Mouse (Mus musculus): Measurements from ENCODE around the gene Dnah7a.
"Not testable (repeated sequence)": the region's sequence is repeated elsewhere in the genome, so short reads cannot be mapped to it uniquely, and the experiment has no call there.

Gene Dnah7a

GRCm38 (mm10) chr1:53706431-53707361 lies at the start of gene Dnah7a:
Dnah7a (minus strand) TSS chr1:53706784.
- peak; percentile 35 for DNase-seq (ENCODE audit: low read depth, low spot score)

- DNase-seq (ENCODE audit: low read depth, low spot score): not testable (repeated sequence)
These were observed 46.9 kb upstream of the Dnah7a start for GRCm38 (mm10) chr1:53753501-53753900.

- DNase-seq (ENCODE audit: low read depth, low spot score): no peak
These were observed 44.6 kb upstream of the Dnah7a start for GRCm38 (mm10) chr1:53751144-53751543.

- DNase-seq (ENCODE audit: low read depth, low spot score): not testable (repeated sequence)
These were observed 44.1 kb upstream of the Dnah7a start for GRCm38 (mm10) chr1:53750697-53751096.

- DNase-seq (ENCODE audit: low read depth, low spot score): not testable (repeated sequence)
These were observed 43.3 kb upstream of the Dnah7a start for GRCm38 (mm10) chr1:53749881-53750385.

- DNase-seq (ENCODE audit: low read depth, low spot score): no peak
These were observed 42.0 kb upstream of the Dnah7a start for GRCm38 (mm10) chr1:53748571-53748970.

- DNase-seq (ENCODE audit: low read depth, low spot score): no peak
These were observed 39.4 kb upstream of the Dnah7a start for GRCm38 (mm10) chr1:53746001-53746400.

GRCm38 (mm10) chr1:53741742-53742458 lies 35.3 kb upstream of the Dnah7a start:
- no peak for DNase-seq (ENCODE audit: low read depth, low spot score)

GRCm38 (mm10) chr1:53740777-53741336 lies 34.3 kb upstream of the Dnah7a start:
- DNase-seq (ENCODE audit: low read depth, low spot score): no peak

GRCm38 (mm10) chr1:53740077-53740776 lies 33.6 kb upstream of the Dnah7a start:
- not testable (repeated sequence) for DNase-seq (ENCODE audit: low read depth, low spot score)

GRCm38 (mm10) chr1:53736583-53736982 lies 30.0 kb upstream of the Dnah7a start:
- DNase-seq (ENCODE audit: low read depth, low spot score): no peak

- DNase-seq (ENCODE audit: low read depth, low spot score): no peak
These were observed 22.1 kb upstream of the Dnah7a start for GRCm38 (mm10) chr1:53728489-53729225.

GRCm38 (mm10) chr1:53726883-53727282 lies 20.3 kb upstream of the Dnah7a start:
- DNase-seq (ENCODE audit: low read depth, low spot score): no peak

GRCm38 (mm10) chr1:53721353-53721752 lies 14.8 kb upstream of the Dnah7a start:
- no peak for DNase-seq (ENCODE audit: low read depth, low spot score)

GRCm38 (mm10) chr1:53720601-53721351 lies 14.2 kb upstream of the Dnah7a start:
- DNase-seq (ENCODE audit: low read depth, low spot score): no peak

GRCm38 (mm10) chr1:53715966-53716515 lies 9.5 kb upstream of the Dnah7a start:
- no peak for DNase-seq (ENCODE audit: low read depth, low spot score)

- peak; percentile 43 for DNase-seq (ENCODE audit: low read depth, low spot score)
These were observed 8.9 kb upstream of the Dnah7a start for GRCm38 (mm10) chr1:53715446-53715845.

- not testable (repeated sequence) for DNase-seq (ENCODE audit: low read depth, low spot score)
These were observed 6.8 kb upstream of the Dnah7a start for GRCm38 (mm10) chr1:53713383-53713782.

GRCm38 (mm10) chr1:53711069-53711468 lies 4.5 kb upstream of the Dnah7a start:
- no peak for DNase-seq (ENCODE audit: low read depth, low spot score)

GRCm38 (mm10) chr1:53709602-53710001 lies 3.0 kb upstream of the Dnah7a start:
- DNase-seq (ENCODE audit: low read depth, low spot score): not testable (repeated sequence)

Measured in retina, postnatal 7 days (tissue).